Mouse (Mus musculus): ENCODE data around the gene Col23a1.

The Col23a1 gene

GRCm38 (mm10) chr11:51542424-51542823 lies 252.7 kb downstream of the Col23a1 start:
- DNase-seq (ENCODE audit: low spot score in 2 of 2) = no peak

- no peak for DNase-seq (ENCODE audit: low spot score in 2 of 2)
These were observed 253.8 kb downstream of the Col23a1 start for GRCm38 (mm10) chr11:51543487-51544050.

DNA sequence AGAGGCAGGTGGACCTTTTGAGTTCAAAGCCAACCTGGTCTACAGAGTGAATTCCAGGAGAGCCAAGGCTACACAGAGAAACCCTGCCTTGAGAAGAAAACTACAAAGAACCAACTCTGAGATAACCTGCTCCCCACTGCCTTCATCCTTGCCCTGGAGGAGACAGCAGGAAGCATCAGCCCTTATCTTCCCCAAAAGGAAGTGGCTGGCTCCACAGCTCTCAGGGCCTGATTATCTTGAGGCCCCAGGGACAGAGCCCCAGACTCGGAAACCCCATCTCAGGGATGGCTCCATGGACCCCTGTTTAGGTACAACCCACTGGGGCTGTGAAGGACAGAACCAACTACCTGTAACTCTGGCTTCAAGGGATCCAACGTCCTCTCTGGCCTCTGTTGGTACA lies 254.7 kb downstream of the Col23a1 start:
- DNase-seq (ENCODE audit: low spot score in 2 of 2) = no peak

- DNase-seq (ENCODE audit: low spot score in 2 of 2) = no peak
These were observed 256.1 kb downstream of the Col23a1 start for GRCm38 (mm10) chr11:51545811-51546210.

- DNase-seq (ENCODE audit: low spot score in 2 of 2) = peak; percentile 53 to 57
These were observed 261.5 kb downstream of the Col23a1 start for GRCm38 (mm10) chr11:51551253-51551652.

DNA sequence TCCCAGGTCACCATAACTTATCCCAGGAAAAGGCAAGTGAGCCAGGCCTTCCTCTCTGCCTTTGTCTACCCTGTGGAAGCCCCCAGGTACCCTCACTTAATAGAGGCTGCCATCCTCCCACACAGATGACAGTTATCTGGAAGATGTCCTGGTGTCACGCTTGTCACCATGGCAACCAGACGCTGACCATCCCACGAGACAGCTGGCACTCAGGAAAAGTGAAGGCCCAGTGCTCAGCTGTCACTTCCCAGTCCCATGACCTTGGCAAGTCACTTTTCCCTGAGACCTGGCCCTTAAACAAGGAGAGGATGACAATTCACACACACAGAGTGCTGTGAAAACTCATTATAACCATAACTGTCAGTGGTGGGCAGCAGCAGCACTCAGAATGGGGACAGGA lies 262.4 kb downstream of the Col23a1 start:
- no peak for DNase-seq (ENCODE audit: low spot score in 2 of 2)

DNA sequence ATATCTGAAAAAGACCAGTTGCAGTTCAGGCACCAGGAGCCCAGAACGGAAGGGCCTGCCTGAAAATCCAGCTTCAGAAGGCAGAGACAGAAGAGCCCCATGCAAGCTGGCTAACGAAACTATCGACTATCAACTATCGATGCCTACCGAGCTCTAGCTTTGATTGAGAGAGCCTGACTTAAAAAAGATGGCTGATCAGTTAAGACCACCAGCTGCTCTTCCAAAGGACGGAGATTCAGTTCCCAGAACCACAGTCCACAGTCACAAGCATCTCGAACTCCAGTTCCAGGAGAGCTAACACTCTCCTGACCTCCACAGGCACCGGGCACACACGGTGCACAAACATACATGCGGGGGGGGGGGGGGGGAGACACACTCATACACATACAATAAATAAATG lies 264.9 kb downstream of the Col23a1 start:
- no peak for DNase-seq (ENCODE audit: low spot score in 2 of 2)

GRCm38 (mm10) chr11:51555066-51555465 lies 265.3 kb downstream of the Col23a1 start:
- no peak for DNase-seq (ENCODE audit: low spot score in 2 of 2)

- no peak for DNase-seq (ENCODE audit: low spot score in 2 of 2)
These were observed 273.6 kb downstream of the Col23a1 start for GRCm38 (mm10) chr11:51563276-51563675.

GRCm38 (mm10) chr11:51565062-51565461 lies 275.3 kb downstream of the Col23a1 start:
- peak; percentile 42 to 54 for DNase-seq (ENCODE audit: low spot score in 2 of 2)

GRCm38 (mm10) chr11:51565951-51566350 lies 276.2 kb downstream of the Col23a1 start:
- DNase-seq (ENCODE audit: low spot score in 2 of 2) = no peak

DNA sequence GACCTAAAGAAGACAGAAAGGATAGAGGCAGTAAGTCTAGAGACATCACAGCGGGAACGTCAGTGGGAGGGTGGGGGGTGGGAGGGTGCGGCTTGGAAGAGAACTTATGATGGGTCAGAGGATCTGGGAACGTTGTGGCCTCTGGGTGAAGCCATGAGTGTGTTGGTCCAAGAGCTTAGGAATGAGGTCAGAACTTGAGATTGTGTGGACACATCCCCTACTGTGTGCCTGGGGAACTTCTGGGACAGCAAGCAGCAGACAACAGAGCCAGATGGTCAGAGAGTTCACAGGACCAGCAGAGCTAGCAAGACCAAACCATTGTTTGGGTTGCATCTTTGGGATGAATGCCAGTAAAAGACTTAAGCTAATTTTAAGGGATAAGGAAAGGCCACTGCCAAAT lies 279.1 kb downstream of the Col23a1 start:
- DNase-seq (ENCODE audit: low spot score in 2 of 2) = no peak

GRCm38 (mm10) chr11:51576454-51576853 lies 286.7 kb downstream of the Col23a1 start:
- DNase-seq (ENCODE audit: low spot score in 2 of 2) = no peak

DNA sequence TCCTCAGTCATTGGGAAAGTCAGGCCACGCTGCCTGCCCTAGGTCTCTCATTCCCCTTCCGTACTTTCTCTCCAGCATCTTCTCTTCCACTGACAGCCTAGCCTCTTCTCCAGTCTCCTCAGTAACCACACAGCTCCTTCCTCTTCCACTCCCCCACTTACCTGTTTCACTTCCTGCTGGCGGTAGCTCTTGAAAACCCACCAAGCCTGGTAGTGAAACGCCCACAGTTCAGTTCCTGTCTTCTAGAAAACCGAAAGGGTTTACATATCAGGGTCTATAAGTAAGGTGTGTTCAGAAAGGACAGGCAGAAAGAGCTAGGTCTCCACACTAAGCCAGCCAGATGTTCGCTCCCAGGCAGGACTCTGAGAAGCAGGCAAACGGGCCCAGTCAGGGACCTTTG lies 287.9 kb downstream of the Col23a1 start:
- peak; percentile 81 to 84 for DNase-seq (ENCODE audit: low spot score in 2 of 2)

DNA sequence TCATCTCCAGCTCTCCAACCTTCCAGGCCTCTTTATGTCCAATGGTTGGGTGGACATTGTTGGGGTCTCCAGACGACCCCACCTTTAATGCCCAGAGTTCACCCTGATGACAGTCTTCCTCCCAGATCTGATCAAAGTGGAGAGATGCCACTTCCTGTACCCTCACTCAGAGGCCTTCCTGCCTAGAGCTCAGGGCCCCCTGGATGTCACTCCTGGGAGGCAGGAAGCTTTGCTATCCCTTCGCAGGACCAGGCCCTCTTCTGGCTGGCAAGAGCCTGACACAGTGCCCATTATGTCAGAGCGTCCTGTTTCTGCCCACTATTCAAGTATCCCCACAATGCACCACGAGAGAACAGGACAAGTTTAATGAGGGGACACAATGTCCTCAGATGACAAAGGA lies 289.3 kb downstream of the Col23a1 start:
- DNase-seq (ENCODE audit: low spot score in 2 of 2) = no peak

DNA sequence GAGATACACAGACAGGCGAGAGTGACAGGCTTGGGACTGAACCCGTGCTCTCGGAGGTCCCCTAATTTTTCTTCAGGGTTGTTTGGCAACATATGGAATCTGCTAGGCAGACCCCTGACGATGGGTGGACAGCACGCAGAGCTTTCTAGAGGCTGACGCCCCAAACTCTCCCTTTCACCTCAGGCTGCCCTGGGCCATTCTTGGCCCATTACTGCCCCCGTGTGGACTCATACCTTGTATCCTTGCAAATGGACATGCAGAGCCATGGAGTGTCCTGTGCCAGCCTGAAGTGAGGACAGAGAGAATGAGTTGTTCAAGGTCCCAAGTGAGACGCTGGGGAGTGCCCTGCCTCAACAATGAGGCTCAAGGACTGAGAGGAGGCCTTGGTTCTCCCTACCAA lies 293.0 kb downstream of the Col23a1 start:
- peak; percentile 74 to 82 for DNase-seq (ENCODE audit: low spot score in 2 of 2)

DNA sequence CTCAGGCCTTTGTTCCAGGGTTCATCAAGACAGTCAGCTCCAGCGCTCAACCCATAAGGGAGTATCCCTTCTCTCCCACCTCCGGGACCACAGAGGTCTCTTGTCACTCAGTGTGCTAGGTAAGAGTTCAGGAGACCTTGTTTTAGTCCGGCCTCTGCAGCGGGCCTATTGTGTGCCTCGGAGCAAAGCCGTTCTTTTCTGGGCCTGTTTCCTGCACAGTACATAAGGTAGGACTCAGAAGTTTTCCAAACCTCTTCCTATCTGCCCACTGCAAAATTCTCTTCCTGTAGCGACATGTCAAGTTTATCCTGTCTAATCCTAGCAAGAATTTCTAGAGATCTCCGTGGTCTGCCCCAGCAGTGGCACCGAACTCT lies 294.3 kb downstream of the Col23a1 start:
- DNase-seq (ENCODE audit: low spot score in 2 of 2) = no peak

DNA sequence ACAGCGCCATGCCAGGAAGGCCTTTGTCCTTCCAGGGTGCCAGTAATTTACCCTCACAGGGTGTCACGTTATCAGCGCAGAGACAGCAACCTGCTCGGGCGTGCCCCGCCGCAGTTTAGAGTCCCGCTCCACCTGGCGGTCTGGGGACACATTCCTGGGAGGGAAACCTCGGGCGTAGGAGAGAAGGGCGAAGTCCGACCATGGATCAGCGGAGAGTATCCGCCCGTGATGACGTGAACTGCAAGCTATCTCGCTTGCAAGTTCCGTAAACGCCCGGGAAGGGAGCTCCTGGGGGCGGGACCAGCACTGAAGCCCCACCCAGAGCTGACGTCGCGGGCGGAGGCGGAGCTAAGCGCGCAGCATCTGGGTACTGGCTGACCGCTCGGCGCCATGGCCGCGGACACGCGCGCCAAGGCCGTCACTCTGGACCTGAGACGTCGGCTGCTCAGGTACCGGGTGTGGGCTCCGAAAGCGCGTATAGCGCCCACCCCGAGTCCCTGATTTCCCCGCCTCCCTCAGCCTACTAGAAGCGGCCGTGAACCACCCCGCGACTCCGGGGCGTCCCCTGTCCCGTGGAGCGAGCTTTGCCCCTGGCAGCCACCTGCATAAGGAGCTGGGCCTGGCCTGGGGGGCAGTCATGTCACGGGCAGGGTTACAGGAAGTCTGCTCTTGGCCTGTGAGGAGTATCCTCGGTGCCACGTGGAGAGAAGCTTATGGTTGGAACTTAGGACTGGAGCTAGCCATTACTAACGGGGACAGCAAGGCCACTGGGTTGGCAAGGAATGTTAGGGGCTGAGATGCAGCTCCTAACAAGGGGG lies 294.9 kb downstream of the Col23a1 start, which contains the start of gene Phykpl:
Gene Phykpl (plus strand): TSS at position 327 of the 818 bp plus-strand sequence.
- DNase-seq (ENCODE audit: low spot score in 2 of 2) = peak; percentile 94 to 95

DNA sequence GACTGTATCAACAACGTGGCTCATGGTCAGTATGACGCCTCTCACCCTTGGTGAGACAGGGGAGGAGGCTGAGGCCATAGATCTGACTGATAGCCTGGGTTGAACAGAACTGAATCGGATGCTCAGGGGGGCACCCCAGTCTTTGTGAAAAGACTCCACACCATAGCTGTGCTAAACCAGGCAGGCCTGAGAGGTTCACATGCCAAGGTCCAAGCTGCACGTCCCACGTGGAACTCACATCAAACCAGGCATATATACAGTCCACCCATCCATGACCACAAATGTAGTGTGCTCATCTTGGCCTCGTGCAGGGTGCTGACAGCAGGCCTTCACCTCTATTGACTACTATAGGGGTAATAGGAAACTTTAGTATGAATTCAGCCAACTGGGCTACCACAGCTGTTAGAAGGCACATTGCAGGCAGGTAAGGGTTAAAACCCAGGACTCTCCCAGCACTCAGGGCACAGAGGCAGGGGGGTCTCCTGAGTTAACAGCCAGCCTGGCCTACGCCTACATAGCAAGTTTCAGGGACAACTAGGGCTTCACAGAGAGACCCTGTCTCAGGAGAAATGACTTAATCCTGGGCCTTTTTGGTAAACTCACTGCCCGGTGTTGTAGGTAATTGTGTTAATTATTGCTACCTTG lies 296.0 kb downstream of the Col23a1 start:
- no peak for DNase-seq (ENCODE audit: low spot score in 2 of 2)

- no peak for DNase-seq (ENCODE audit: low spot score in 2 of 2)
These were observed 296.7 kb downstream of the Col23a1 start for GRCm38 (mm10) chr11:51586411-51586810.

DNA sequence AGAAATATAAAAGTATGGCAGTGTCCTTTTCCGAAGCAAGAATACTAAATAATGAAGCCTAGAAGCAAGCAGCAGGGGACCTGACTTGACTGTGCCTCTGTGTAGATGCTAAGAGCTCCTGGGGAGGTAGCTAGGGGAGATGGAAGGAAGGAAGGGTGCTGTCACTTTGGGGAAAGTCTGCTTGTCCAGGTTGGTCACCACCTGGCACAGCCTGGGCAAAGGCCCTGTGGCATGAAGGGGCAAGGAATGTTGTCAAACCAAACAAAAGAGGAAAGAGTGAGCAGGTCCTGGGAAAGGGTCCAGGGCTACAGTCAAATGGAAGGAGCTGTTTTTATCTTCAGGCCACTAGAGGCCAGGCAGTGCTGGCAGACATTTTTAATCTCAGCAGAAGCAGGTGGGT lies 297.3 kb downstream of the Col23a1 start:
- no peak for DNase-seq (ENCODE audit: low spot score in 2 of 2)

GRCm38 (mm10) chr11:51588833-51589232 lies 299.1 kb downstream of the Col23a1 start:
- no peak for DNase-seq (ENCODE audit: low spot score in 2 of 2)

DNA sequence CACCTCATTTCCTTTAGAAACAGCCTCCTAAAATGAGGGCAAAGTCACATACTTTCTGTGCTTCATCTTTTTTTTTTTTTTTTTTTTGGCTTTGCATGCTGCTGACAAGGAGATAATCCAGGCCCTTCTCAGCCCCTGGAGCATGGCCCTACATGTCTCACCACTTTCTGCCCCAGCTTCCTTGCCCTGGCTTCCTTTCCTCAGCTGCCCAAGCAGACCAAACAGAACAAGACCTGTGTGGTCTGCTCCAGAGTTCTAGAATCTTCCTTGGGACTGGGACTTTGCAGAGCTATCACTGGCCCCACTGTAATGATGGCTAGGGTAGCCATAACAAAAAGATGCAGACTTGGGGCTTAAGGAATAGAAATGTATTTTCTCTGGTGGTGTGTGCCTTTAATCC lies 300.3 kb downstream of the Col23a1 start:
- no peak for DNase-seq (ENCODE audit: low spot score in 2 of 2)

Data from spleen, postnatal 36 days (tissue).